Mouse (Mus musculus): ENCODE measurements around the gene Slc8b1. TPM values are rescaled to one million over a fixed set of nuclear protein-coding genes. Genes with fewer than 3 reads are reported as not detected.

The Slc8b1 gene
- polyA plus RNA-seq, 1 experiment from 2014 or later: 3.0 TPM

- peaks cover 11% of the 10 kb centered on the region for H3K27me3 ChIP-seq
- H3K9me3 ChIP-seq: no peaks in the 10 kb centered on the region
- H3K4me2 ChIP-seq: no peak overlapping the region
- ATAC-seq (ENCODE audit: low read depth): no peak
- H3K9ac ChIP-seq: no peak overlapping the region
- no peak overlapping the region for H3K4me3 ChIP-seq
- H3K36me3 ChIP-seq: no peaks in the 10 kb centered on the region
- WGBS: 84% methylated on average over 9 of the region's 9 CpGs
- H3K4me1 ChIP-seq (replicated peaks): peaks cover 63% of the 10 kb centered on the region
- no peak overlapping the region for H3K27ac ChIP-seq (replicated peaks)
Measured at GRCm38 (mm10) chr5:120514031-120514677, 3.2 kb downstream of the Slc8b1 start.

DNA sequence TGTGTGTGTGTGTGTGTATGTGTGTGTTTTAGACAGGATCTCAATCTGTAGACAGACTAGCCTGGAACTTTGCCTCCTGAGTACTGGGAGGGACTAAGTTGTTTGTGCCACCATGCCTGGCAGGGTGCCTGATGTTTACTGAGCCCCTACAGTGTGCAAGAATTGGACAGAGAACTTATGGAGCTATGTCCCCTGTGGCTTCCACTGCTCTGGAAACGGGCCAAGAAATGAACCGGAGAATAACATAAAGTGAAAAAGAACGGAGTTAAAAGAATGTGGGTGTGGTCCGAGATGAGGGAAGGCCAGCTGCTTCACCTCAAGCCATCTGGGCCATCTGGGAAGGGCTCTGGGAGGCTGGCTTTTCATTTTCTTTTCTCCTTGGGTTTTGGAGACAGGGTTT, 3.8 kb downstream of the Slc8b1 start:
- Histone ChIP-seq H3K9ac (no peak overlapping the region), H3K4me1 (replicated peaks) (peaks cover 63% of the 10 kb centered on the region), H3K36me3 (no peaks in the 10 kb centered on the region), H3K4me3 (no peak overlapping the region), H3K27ac (replicated peaks) (peak overlapping the region; percentile 52), H3K9me3 (no peaks in the 10 kb centered on the region), H3K4me2 (no peak overlapping the region), H3K27me3 (peaks cover 11% of the 10 kb centered on the region)
- ATAC-seq (ENCODE audit: low read depth): no peak
- 8% methylated on average over 4 of the region's 4 CpGs for WGBS

GRCm38 (mm10) chr5:120515451-120515850, 4.5 kb downstream of the Slc8b1 start:
- peaks cover 56% of the 10 kb centered on the region for H3K4me1 ChIP-seq (replicated peaks)
- no peak overlapping the region for H3K4me3 ChIP-seq
- H3K9ac ChIP-seq: no peak overlapping the region
- H3K9me3 ChIP-seq: no peaks in the 10 kb centered on the region
- WGBS: 78% methylated on average over 7 of the region's 7 CpGs
- no peak for ATAC-seq (ENCODE audit: low read depth)
- peak overlapping the region; percentile 52 for H3K27ac ChIP-seq (replicated peaks)
- H3K27me3 ChIP-seq: peaks cover 11% of the 10 kb centered on the region
- H3K4me2 ChIP-seq: no peak overlapping the region
- H3K36me3 ChIP-seq: no peaks in the 10 kb centered on the region

- H3K27me3 ChIP-seq: peaks cover 9% of the 10 kb centered on the region
- no peak overlapping the region for H3K4me3 ChIP-seq
- no peaks in the 10 kb centered on the region for H3K9me3 ChIP-seq
- 61% methylated on average over 15 of the region's 15 CpGs for WGBS
- no peak for ATAC-seq (ENCODE audit: low read depth)
- no peak overlapping the region for H3K9ac ChIP-seq
- no peaks in the 10 kb centered on the region for H3K36me3 ChIP-seq
- peaks cover 47% of the 10 kb centered on the region for H3K4me1 ChIP-seq (replicated peaks)
- no peak overlapping the region for H3K4me2 ChIP-seq
- no peak overlapping the region for H3K27ac ChIP-seq (replicated peaks)
Measured at GRCm38 (mm10) chr5:120516221-120516984, 5.4 kb downstream of the Slc8b1 start.

GRCm38 (mm10) chr5:120517552-120517951, 6.6 kb downstream of the Slc8b1 start:
- H3K4me1 ChIP-seq (replicated peaks): peaks cover 36% of the 10 kb centered on the region
- ATAC-seq (ENCODE audit: low read depth): no peak
- no peak overlapping the region for H3K4me2 ChIP-seq
- no peak overlapping the region for H3K9ac ChIP-seq
- H3K36me3 ChIP-seq: no peaks in the 10 kb centered on the region
- H3K27ac ChIP-seq (replicated peaks): no peak overlapping the region
- no peak overlapping the region for H3K4me3 ChIP-seq
- 48% methylated on average over 9 of the region's 9 CpGs for WGBS
- no peaks in the 10 kb centered on the region for H3K9me3 ChIP-seq
- H3K27me3 ChIP-seq: no peaks in the 10 kb centered on the region

DNA sequence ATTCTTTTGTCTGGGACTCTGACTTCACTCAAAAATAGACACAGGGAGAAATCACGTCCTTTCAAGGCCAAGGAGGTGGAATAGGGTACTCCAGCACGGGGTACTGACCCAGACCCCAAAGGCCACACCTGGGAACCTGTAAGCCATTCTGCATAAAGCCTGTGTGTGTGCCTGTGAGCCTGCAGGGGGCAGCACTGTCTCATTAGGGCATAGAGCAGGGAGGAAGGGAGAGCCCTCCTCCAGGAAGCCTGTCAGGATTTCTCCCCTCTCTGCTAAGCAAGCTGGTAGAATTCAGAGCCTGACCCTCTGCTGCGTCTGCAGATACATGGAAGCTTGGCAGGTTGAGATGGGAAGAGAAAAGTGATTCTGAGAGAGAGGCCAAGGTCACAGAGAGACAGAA, 11.7 kb downstream of the Slc8b1 start:
- H3K36me3 ChIP-seq: no peaks in the 10 kb centered on the region
- WGBS: 76% methylated on average over 3 of the region's 3 CpGs

DNA sequence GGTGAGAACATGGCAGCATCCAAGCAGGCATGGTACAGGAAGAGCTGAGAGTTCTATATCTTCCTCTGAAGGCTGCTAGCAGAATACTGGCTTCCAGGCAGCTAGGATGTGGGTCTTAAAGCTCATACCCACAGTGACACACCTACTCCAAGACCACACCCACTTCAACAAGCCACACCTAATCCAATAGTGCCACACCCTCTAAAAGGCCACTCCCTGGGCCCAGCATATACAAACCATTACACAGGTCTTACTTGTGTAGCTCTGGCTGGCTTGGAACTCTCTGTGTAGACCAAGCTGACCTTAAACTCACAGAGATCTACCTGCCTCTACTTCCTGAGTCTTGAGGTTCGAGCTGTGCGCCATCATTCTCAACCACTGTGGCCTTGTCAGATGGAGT, 13.8 kb downstream of the Slc8b1 start:
- H3K27ac ChIP-seq (replicated peaks): no peak overlapping the region
- WGBS: 94% methylated on average over 2 of the region's 2 CpGs
- H3K27me3 ChIP-seq: no peaks in the 10 kb centered on the region
- no peak overlapping the region for H3K4me3 ChIP-seq
- no peak overlapping the region for H3K4me2 ChIP-seq
- ATAC-seq (ENCODE audit: low read depth): no peak
- no peak overlapping the region for H3K9ac ChIP-seq
- H3K4me1 ChIP-seq (replicated peaks): peaks cover 4% of the 10 kb centered on the region; the same call in 1 of the 2 replicates
- H3K36me3 ChIP-seq: no peaks in the 10 kb centered on the region
- H3K9me3 ChIP-seq: no peaks in the 10 kb centered on the region

More for the DNA sequence above, 11.7 kb downstream of the Slc8b1 start:
- no peak for ATAC-seq (ENCODE audit: low read depth)
- Histone ChIP-seq H3K4me2 (no peak overlapping the region), H3K27ac (replicated peaks) (no peak overlapping the region), H3K27me3 (no peaks in the 10 kb centered on the region), H3K9me3 (no peaks in the 10 kb centered on the region), H3K4me3 (no peak overlapping the region), H3K9ac (no peak overlapping the region), H3K4me1 (replicated peaks) (peaks cover 4% of the 10 kb centered on the region; the same call in 1 of the 2 replicates)

- H3K4me2 ChIP-seq: no peak overlapping the region
- H3K4me1 ChIP-seq (replicated peaks): peaks cover 4% of the 10 kb centered on the region; the same call in 1 of the 2 replicates
- 0 out of 2 replicates have a peak, but pooled peaks cover under 1% of the 10 kb centered on the region for H3K36me3 ChIP-seq
- ATAC-seq (ENCODE audit: low read depth): no peak
- no peak overlapping the region for H3K9ac ChIP-seq
- no peaks in the 10 kb centered on the region for H3K27me3 ChIP-seq
- no peak overlapping the region for H3K4me3 ChIP-seq
- H3K9me3 ChIP-seq: no peaks in the 10 kb centered on the region
- no peak overlapping the region for H3K27ac ChIP-seq (replicated peaks)
- WGBS: 36% methylated on average over 5 of the region's 5 CpGs
Measured at GRCm38 (mm10) chr5:120525737-120526136, 14.8 kb downstream of the Slc8b1 start.

DNA sequence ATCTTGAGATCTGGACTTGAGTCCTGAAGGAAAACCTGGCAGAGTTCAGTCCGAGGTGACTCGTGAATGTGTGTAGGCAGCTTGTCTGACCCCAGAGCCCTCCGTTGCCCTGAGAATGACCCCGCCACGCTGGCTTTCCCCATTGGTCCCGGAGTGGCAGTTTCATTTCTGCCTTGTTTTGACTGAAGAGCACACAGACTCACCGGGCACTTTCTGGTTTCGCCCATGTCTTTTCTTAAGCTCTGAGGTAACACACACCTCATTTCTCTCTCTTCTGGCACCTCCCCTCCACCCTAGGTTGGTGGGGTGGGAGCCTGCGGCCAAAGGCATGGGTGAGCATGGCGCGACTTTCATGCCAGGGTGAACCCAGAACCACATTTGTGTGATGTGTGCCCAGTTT, 15.3 kb downstream of the Slc8b1 start:
- H3K27me3 ChIP-seq: no peaks in the 10 kb centered on the region
- no peak for ATAC-seq (ENCODE audit: low read depth)
- no peak overlapping the region for H3K4me2 ChIP-seq
- 64% methylated on average over 11 of the region's 11 CpGs for WGBS
- H3K9ac ChIP-seq: no peak overlapping the region
- H3K4me3 ChIP-seq: no peak overlapping the region
- H3K27ac ChIP-seq (replicated peaks): no peak overlapping the region
- no peaks in the 10 kb centered on the region for H3K9me3 ChIP-seq
- H3K4me1 ChIP-seq (replicated peaks): peaks cover 4% of the 10 kb centered on the region; the same call in 1 of the 2 replicates
- 0 out of 2 replicates have a peak, but pooled peaks cover 2% of the 10 kb centered on the region for H3K36me3 ChIP-seq

- Histone ChIP-seq H3K4me3 (no peak overlapping the region), H3K4me2 (no peak overlapping the region), H3K27ac (replicated peaks) (no peak overlapping the region), H3K9me3 (no peaks in the 10 kb centered on the region), H3K4me1 (replicated peaks) (peaks cover 4% of the 10 kb centered on the region; the same call in 1 of the 2 replicates), H3K27me3 (no peaks in the 10 kb centered on the region), H3K36me3 (0 out of 2 replicates have a peak, but pooled peaks cover 2% of the 10 kb centered on the region), H3K9ac (no peak overlapping the region)
- ATAC-seq (ENCODE audit: low read depth): no peak
- WGBS: 90% methylated on average over 16 of the region's 20 CpGs
Measured at GRCm38 (mm10) chr5:120527296-120527964, 16.5 kb downstream of the Slc8b1 start.

DNA sequence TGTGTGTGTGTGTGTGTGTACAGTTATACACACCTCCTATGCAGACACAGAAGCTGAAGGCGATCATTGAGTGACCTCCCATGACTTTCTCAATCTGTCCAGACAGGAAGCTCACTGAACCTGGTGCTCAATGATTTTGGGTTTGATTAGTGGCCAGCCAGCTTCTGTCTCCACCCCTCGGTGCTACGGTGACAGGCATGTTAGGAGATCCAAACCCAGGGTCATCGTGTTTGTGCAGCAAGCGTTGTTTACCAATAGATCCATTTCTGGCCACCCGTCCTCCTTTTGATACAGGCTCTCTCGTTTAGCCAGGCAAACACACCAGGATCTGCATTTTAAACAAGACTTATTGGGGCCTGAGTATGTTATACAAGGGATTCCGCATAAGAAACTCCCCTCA, 20.7 kb downstream of the Slc8b1 start:
- 90% methylated on average over 8 of the region's 8 CpGs for WGBS
- ATAC-seq (ENCODE audit: low read depth): no peak

More for the DNA sequence above, 20.7 kb downstream of the Slc8b1 start:
- H3K27ac ChIP-seq (replicated peaks): no peak overlapping the region
- peaks cover 30% of the 10 kb centered on the region for H3K4me1 ChIP-seq (replicated peaks)
- H3K4me3 ChIP-seq: no peak overlapping the region
- H3K4me2 ChIP-seq: no peak overlapping the region
- no peak overlapping the region for H3K9ac ChIP-seq
- no peaks in the 10 kb centered on the region for H3K9me3 ChIP-seq
- H3K27me3 ChIP-seq: no peaks in the 10 kb centered on the region
- 0 out of 2 replicates have a peak, but pooled peaks cover 6% of the 10 kb centered on the region for H3K36me3 ChIP-seq
